Mouse (Mus musculus): Measurements from ENCODE around the gene Srcap. TPM values are rescaled to one million over a fixed set of nuclear protein-coding genes. Genes with fewer than 3 reads are reported as not detected.
"Not testable (repeated sequence)": the region's sequence is repeated elsewhere in the genome, so short reads cannot be mapped to it uniquely, and the experiment has no call there.

The Srcap gene
- polyA plus RNA-seq, 1 experiment from 2014 or later: 68.0 TPM

DNA sequence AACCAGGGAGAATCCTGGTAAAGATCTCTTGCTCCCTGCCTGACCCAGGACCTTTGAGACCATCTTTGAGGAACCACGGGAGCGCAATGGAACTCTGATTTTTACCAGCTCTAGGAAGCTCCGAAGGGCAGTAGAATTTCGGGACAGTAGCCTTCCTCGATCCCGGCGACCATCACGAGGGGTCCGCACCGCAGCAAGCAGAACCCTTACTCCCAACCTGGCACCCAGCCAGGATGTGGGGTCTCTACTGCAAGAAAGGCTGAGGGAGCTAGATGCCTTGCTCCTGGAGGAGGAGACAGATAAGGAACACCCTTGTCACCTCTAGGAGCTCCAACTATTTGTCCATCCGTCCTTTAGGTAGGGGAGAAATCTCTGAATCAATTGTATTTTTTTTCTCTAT is 35.4 kb upstream of the Srcap start:
- Histone ChIP-seq H3K4me2 (no peak overlapping the region), H3K36me3 (replicated peaks) (peaks cover 31% of the 10 kb centered on the region), H3K27ac (no peak overlapping the region), H3K4me1 (peaks cover 35% of the 10 kb centered on the region), H3K27me3 (replicated peaks) (no peaks in the 10 kb centered on the region), H3K9me3 (no peaks in the 10 kb centered on the region), H3K9ac (no peak overlapping the region), H3K4me3 (no peak overlapping the region)
- ATAC-seq (replicated peaks): no peak
- 95% methylated on average over 11 of the region's 11 CpGs for WGBS

GRCm38 (mm10) chr7:127476855-127477254 is 34.9 kb upstream of the Srcap start:
- peak overlapping the region; percentile 94 for H3K4me2 ChIP-seq
- H3K9ac ChIP-seq: peak overlapping the region; percentile 93; the same call in 1 of the 2 replicates
- 85% methylated on average over 4 of the region's 4 CpGs for WGBS
- H3K36me3 ChIP-seq (replicated peaks): peaks cover 31% of the 10 kb centered on the region
- peak overlapping the region; percentile 96 for H3K27ac ChIP-seq
- no peaks in the 10 kb centered on the region for H3K27me3 ChIP-seq (replicated peaks)
- peaks cover 36% of the 10 kb centered on the region for H3K4me1 ChIP-seq
- no peaks in the 10 kb centered on the region for H3K9me3 ChIP-seq
- ATAC-seq (replicated peaks): no peak
- H3K4me3 ChIP-seq: peak overlapping the region; percentile 86

- H3K27me3 ChIP-seq (replicated peaks): no peaks in the 10 kb centered on the region
- peak overlapping the region; percentile 96 for H3K27ac ChIP-seq
- H3K4me3 ChIP-seq: peak overlapping the region; percentile 86
- no peaks in the 10 kb centered on the region for H3K9me3 ChIP-seq
- H3K36me3 ChIP-seq (replicated peaks): peaks cover 39% of the 10 kb centered on the region
- peak overlapping the region; percentile 94 for H3K4me2 ChIP-seq
- H3K9ac ChIP-seq: peak overlapping the region; percentile 93
- ATAC-seq (replicated peaks): peak; percentile 93
- under 1% methylated on average over 50 of the region's 50 CpGs for WGBS
- H3K4me1 ChIP-seq: peaks cover 28% of the 10 kb centered on the region
Measured at GRCm38 (mm10) chr7:127477687-127478634, 33.8 kb upstream of the Srcap start.

- H3K27ac ChIP-seq: peak within 1 kb of the TSS; percentile 96
- H3K4me3 ChIP-seq: peak within 1 kb of the TSS; percentile 86
- under 1% methylated on average over 61 of the region's 62 CpGs for WGBS
- no peaks in the 10 kb centered on the region for H3K9me3 ChIP-seq
- H3K4me1 ChIP-seq: peaks cover 28% of the 10 kb centered on the region
- ATAC-seq (replicated peaks): peak; percentile 86
- peak within 1 kb of the TSS; percentile 94 for H3K4me2 ChIP-seq
- no peaks in the 10 kb centered on the region for H3K27me3 ChIP-seq (replicated peaks)
- H3K9ac ChIP-seq: peak within 1 kb of the TSS; percentile 93
- peaks cover 42% of the 10 kb centered on the region for H3K36me3 ChIP-seq (replicated peaks)
Measured at GRCm38 (mm10) chr7:127478635-127479317, 33.0 kb upstream of the Srcap start, which contains the start of gene Fbrs. TSS of gene Fbrs (plus strand) at chr7:127479199.

- Histone ChIP-seq H3K27me3 (replicated peaks) (no peaks in the 10 kb centered on the region), H3K36me3 (replicated peaks) (peaks cover 40% of the 10 kb centered on the region), H3K4me3 (peak overlapping the region; percentile 86), H3K4me2 (peak overlapping the region; percentile 94), H3K4me1 (peaks cover 28% of the 10 kb centered on the region), H3K9me3 (no peaks in the 10 kb centered on the region), H3K27ac (peak overlapping the region; percentile 96), H3K9ac (peak overlapping the region; percentile 93)
- 4% methylated on average over 45 of the region's 48 CpGs for WGBS
- no peak for ATAC-seq (replicated peaks)
Measured at GRCm38 (mm10) chr7:127479318-127480225, 32.2 kb upstream of the Srcap start.

- H3K9me3 ChIP-seq: no peaks in the 10 kb centered on the region
- 69% methylated on average over 2 of the region's 2 CpGs for WGBS
- H3K36me3 ChIP-seq (replicated peaks): peaks cover 34% of the 10 kb centered on the region
- peaks cover 28% of the 10 kb centered on the region for H3K4me1 ChIP-seq
- H3K4me2 ChIP-seq: peak overlapping the region; percentile 94
- H3K4me3 ChIP-seq: peak overlapping the region; percentile 86
- ATAC-seq (replicated peaks): no peak
- H3K27ac ChIP-seq: no peak overlapping the region
- no peaks in the 10 kb centered on the region for H3K27me3 ChIP-seq (replicated peaks)
- peak overlapping the region; percentile 93 for H3K9ac ChIP-seq
Measured at GRCm38 (mm10) chr7:127480321-127480720, 31.5 kb upstream of the Srcap start.

- no peak overlapping the region for H3K27ac ChIP-seq
- H3K9me3 ChIP-seq: no peaks in the 10 kb centered on the region
- no peak overlapping the region for H3K4me3 ChIP-seq
- H3K4me2 ChIP-seq: no peak overlapping the region
- H3K9ac ChIP-seq: no peak overlapping the region
- 85% methylated on average over 5 of the region's 5 CpGs for WGBS
- no peak for ATAC-seq (replicated peaks)
- no peaks in the 10 kb centered on the region for H3K27me3 ChIP-seq (replicated peaks)
- H3K4me1 ChIP-seq: peaks cover 10% of the 10 kb centered on the region
- peaks cover 56% of the 10 kb centered on the region for H3K36me3 ChIP-seq (replicated peaks)
Measured at GRCm38 (mm10) chr7:127485416-127485815, 26.4 kb upstream of the Srcap start.

DNA sequence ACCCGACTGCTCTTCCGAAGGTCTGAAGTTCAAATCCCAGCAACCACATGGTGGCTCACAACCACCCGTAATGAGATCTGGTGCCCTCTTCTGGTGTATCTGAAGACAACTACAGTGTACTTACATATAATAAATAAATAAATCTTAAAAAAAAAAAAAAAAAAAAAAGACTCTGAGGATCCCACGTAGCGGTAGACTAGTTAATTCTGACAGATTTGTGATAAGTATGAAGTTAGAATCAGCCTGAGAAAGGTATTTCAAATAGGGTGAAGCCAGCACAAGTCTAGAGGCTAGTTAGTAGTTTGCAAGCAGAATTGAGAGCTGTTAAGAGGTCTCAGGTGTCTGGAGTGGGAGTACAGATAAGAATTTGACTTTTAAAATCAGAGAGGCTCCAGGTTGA is 23.4 kb upstream of the Srcap start:
- H3K4me3 ChIP-seq; H3K9me3 ChIP-seq; H3K27me3 ChIP-seq (replicated peaks); H3K4me1 ChIP-seq; H3K9ac ChIP-seq; H3K27ac ChIP-seq; ATAC-seq (replicated peaks); H3K4me2 ChIP-seq: not testable (repeated sequence)
- WGBS: 80% methylated on average over 5 of the region's 5 CpGs
- H3K36me3 ChIP-seq (replicated peaks): peaks cover 57% of the 10 kb centered on the region

DNA sequence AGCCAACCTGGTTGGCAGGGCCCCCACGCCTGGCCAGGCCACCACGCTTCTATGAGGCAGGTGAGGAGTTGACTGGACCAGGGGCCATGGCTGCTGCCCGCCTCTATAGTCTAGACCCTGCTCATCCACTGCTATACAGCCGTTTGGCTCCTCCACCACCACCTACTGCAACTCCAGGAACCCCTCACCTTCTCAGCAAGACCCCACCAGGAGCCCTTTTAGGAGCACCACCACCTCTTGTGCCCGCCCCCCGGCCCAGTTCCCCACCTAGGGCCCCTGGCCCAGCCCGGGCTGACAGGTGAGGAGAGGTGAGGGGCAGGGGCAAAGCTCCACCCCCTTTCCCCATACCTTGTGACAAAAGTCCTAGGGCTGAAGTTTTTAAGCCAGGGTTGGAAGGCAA is 21.8 kb upstream of the Srcap start:
- Histone ChIP-seq H3K36me3 (replicated peaks) (peaks cover 46% of the 10 kb centered on the region), H3K4me2 (no peak overlapping the region), H3K4me1 (no peaks in the 10 kb centered on the region), H3K9ac (no peak overlapping the region), H3K4me3 (no peak overlapping the region), H3K27ac (no peak overlapping the region), H3K9me3 (no peaks in the 10 kb centered on the region), H3K27me3 (replicated peaks) (no peaks in the 10 kb centered on the region)
- WGBS: 94% methylated on average over 7 of the region's 7 CpGs
- ATAC-seq (replicated peaks): no peak

GRCm38 (mm10) chr7:127491846-127492245 is 19.9 kb upstream of the Srcap start:
- ATAC-seq (replicated peaks): no peak
- Histone ChIP-seq H3K9me3 (no peaks in the 10 kb centered on the region), H3K4me2 (no peak overlapping the region), H3K27ac (no peak overlapping the region), H3K4me1 (no peaks in the 10 kb centered on the region), H3K27me3 (replicated peaks) (no peaks in the 10 kb centered on the region), H3K4me3 (no peak overlapping the region), H3K36me3 (replicated peaks) (peaks cover 46% of the 10 kb centered on the region), H3K9ac (no peak overlapping the region)
- 89% methylated on average over 3 of the region's 3 CpGs for WGBS

- Histone ChIP-seq H3K36me3 (replicated peaks) (peaks cover 21% of the 10 kb centered on the region), H3K4me1 (no peaks in the 10 kb centered on the region), H3K4me3 (no peak overlapping the region), H3K9ac (no peak overlapping the region), H3K27me3 (replicated peaks) (no peaks in the 10 kb centered on the region), H3K9me3 (no peaks in the 10 kb centered on the region), H3K4me2 (no peak overlapping the region), H3K27ac (no peak overlapping the region)
- ATAC-seq (replicated peaks): no peak
Measured at GRCm38 (mm10) chr7:127494648-127495047, 17.1 kb upstream of the Srcap start.

DNA sequence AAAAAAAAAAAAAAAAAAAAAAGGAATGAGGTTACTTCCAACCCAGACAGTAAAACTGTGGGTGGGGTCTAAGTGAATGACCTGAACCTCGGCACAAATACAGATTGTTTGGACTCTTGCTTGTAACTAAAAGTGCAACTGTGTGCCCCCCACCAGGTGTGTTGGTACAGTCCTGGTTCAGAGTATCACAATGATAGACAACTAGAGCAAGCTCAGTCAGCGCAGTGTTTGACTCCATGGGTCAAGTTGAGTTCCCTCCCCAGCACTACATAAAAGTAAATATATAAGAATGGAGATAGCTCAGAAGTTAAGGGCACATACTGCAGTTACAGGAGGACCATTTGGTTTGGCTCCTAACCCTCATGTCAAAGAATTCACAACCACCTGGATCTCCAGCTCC is 14.4 kb upstream of the Srcap start:
- Histone ChIP-seq H3K9me3 (no peaks in the 10 kb centered on the region), H3K9ac (no peak overlapping the region), H3K27me3 (replicated peaks) (no peaks in the 10 kb centered on the region), H3K4me3 (no peak overlapping the region), H3K36me3 (replicated peaks) (no peaks in the 10 kb centered on the region), H3K4me1 (no peaks in the 10 kb centered on the region), H3K4me2 (no peak overlapping the region), H3K27ac (no peak overlapping the region)
- WGBS: 90% methylated on average over 2 of the region's 2 CpGs
- no peak for ATAC-seq (replicated peaks)
